Mouse (Mus musculus): ENCODE measurements around the gene AI467606. TPM values are rescaled to one million over a fixed set of nuclear protein-coding genes. Genes with fewer than 3 reads are reported as not detected.
A peak's percentile ranks its signal among the peaks of the same experiment; 100 is the strongest.
"Not testable (repeated sequence)": the region's sequence is repeated elsewhere in the genome, so short reads cannot be mapped to it uniquely, and the experiment has no call there.

The AI467606 gene
- polyA plus RNA-seq, 1 experiment from 2014 or later: 1.5 TPM

DNA sequence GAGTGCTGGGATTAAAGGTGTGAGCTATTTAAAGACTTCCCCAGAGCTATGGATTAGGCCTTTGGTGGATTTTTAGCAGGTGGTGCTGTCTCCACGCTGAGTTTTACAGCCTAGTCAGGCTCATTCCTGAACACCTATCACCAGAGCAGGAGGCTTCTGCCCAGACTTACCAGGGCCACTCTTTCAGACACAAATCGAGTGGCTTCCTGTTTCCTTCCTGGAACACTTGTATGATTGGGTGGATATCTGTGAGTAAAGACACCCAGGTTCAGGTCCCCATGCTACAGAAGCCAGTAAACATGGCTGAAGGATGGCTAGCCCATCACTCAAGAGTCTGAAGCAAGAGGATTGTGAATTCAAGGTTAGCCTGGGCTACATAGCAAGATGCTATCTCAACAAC lies 8.2 kb upstream of the AI467606 start:
- H3K9me3 ChIP-seq: no peaks in the 10 kb centered on the region
- no peak for ATAC-seq
- H3K27me3 ChIP-seq: no peaks in the 10 kb centered on the region
- no peak overlapping the region for H3K9ac ChIP-seq (replicated peaks)
- 65% methylated on average over 2 of the region's 2 CpGs for WGBS
- H3K36me3 ChIP-seq: no peaks in the 10 kb centered on the region
- no peak overlapping the region for H3K4me3 ChIP-seq (replicated peaks)
- no peak overlapping the region for H3K4me2 ChIP-seq (replicated peaks)
- no peak overlapping the region for H3K27ac ChIP-seq
- no peaks in the 10 kb centered on the region for H3K4me1 ChIP-seq (replicated peaks)

DNA sequence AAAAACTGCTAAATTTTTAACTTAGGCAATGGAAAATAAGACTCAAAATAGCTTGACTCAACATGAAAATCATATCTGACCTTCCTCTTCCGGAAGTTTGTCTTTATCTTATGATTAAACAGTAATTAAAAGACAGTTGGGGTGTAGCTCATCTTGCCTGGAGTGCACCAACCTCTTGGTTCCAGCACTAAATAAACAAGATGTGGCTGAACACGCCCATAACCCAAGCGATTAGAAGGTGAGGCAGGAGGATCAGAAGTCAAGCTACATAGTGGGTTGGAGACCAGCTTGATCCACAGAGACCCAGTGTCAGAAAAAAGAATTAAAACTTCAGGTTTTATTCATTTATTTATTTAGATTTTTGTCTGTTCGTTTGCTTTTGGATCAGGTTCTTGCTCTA lies 7.5 kb upstream of the AI467606 start:
- no peak for ATAC-seq
- Histone ChIP-seq H3K9ac (replicated peaks) (no peak overlapping the region), H3K9me3 (no peaks in the 10 kb centered on the region), H3K36me3 (no peaks in the 10 kb centered on the region), H3K27ac (no peak overlapping the region), H3K4me2 (replicated peaks) (no peak overlapping the region), H3K27me3 (no peaks in the 10 kb centered on the region), H3K4me1 (replicated peaks) (peaks cover under 1% of the 10 kb centered on the region), H3K4me3 (replicated peaks) (no peak overlapping the region)
- 89% methylated on average over 4 of the region's 4 CpGs for WGBS

DNA sequence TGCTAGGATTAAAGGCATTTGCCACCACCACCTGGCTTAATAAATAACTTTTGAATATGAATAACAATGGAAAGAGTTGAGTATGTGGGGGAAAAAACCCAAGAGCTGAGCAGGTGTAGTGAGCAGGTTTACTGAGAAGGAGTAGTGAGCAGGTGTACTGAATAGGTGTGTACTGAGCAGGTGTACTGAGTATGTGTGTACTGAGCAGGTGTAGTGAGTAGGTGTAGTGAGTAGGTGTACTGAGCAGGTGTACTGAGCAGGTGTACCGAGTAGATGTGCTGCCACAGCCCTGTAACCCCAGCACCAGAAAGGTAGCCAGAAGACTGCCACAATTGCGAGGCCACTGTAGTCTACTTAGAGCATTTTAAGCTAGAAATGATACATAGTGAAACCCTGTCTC lies 6.4 kb upstream of the AI467606 start:
- H3K4me2 ChIP-seq (replicated peaks): no peak overlapping the region
- 85% methylated on average over 2 of the region's 2 CpGs for WGBS
- no peak overlapping the region for H3K4me3 ChIP-seq (replicated peaks)
- H3K27me3 ChIP-seq: no peaks in the 10 kb centered on the region
- ATAC-seq: no peak
- no peaks in the 10 kb centered on the region for H3K9me3 ChIP-seq
- no peak overlapping the region for H3K9ac ChIP-seq (replicated peaks)
- H3K36me3 ChIP-seq: no peaks in the 10 kb centered on the region
- H3K4me1 ChIP-seq (replicated peaks): peaks cover 9% of the 10 kb centered on the region
- no peak overlapping the region for H3K27ac ChIP-seq

DNA sequence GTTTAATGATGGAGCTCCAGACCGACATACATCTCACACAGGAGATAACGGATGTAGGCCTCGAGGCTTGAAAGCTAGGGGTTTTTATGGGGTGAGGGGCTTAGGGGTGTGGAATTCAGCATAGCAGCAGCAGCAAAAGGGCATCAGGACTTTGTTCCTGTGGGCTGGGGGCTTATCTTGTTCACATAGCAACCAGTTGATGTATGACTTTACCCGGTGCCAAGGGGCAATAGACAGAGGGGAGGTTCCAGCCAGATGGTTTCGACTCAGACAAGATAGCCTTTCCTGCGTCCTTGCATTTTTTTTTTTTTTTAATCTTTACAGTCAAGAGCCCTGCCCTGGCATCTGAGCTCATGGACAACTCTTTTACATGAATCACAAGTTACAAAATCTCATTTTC lies 5.4 kb upstream of the AI467606 start:
- not testable (repeated sequence) for H3K9ac ChIP-seq (replicated peaks); H3K9me3 ChIP-seq; H3K4me1 ChIP-seq (replicated peaks); H3K27me3 ChIP-seq; H3K4me2 ChIP-seq (replicated peaks); ATAC-seq; H3K36me3 ChIP-seq; H3K4me3 ChIP-seq (replicated peaks); H3K27ac ChIP-seq
- WGBS: 81% methylated on average over 6 of the region's 6 CpGs

DNA sequence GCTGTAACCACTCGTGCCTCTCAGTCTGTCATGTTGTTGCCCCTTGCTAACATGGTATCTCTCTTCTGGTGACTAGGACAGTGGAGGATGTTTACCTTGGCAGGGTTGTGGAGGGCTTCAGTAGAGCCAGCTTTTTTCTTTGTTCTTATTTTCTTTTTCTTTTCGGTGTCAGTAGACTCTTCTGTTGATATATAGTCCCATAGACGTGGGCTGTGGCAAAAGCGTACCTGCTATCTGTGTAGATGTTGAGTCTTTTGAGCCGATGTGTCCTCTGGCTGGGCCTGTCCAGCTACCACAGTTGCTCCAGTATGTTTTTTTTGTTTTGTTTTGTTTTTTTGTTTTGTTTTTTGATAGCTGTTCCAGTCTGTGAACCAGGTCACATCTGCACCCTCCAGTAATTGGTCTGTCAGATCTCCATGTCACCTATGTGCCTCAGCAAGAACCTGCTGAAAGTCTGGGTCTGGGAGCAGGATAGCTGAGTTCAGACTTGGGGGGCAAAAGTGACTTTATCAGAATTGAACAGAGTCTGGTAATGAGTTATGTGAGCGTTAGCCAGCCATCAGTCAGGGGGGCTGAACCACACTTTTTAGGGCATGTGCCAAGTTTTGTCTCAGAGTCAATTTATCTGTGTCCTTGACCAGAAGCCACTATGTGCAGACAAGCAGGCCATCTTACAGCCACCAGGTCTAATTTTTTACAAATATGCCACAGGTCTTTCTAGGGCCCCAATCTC lies 3.7 kb upstream of the AI467606 start, which contains the start of gene Zg16:
Gene Zg16, minus strand, starts transcription at position 51 of the 733 bp plus-strand sequence.
- H3K27ac ChIP-seq; H3K9me3 ChIP-seq; H3K36me3 ChIP-seq; H3K4me1 ChIP-seq (replicated peaks); H3K4me2 ChIP-seq (replicated peaks); H3K9ac ChIP-seq (replicated peaks); H3K27me3 ChIP-seq; ATAC-seq; H3K4me3 ChIP-seq (replicated peaks): not testable (repeated sequence)
- WGBS: 88% methylated on average over 6 of the region's 6 CpGs

DNA sequence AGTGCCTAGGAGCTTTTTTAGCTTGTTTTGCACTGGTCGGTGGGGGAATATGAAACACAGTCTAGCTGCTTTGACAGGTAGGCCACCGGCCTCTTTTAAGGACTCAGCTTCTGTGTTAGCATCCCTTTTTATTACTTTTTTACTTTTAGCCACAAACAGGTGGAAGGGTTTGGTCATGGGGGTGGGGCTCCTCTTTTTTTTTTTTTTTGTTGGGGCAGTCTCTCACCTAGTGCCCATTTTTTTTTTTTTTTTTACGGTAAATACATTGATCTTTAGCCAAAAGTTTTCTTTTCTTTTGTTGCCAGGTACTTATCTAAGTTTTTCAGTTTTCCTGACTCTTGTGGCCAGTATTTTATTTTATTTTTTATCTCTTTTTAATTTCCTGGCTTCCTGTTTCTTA lies 3.1 kb upstream of the AI467606 start:
- H3K4me1 ChIP-seq (replicated peaks): peaks cover 9% of the 10 kb centered on the region
- 92% methylated on average over 3 of the region's 3 CpGs for WGBS
- no peak overlapping the region for H3K27ac ChIP-seq
- H3K4me3 ChIP-seq (replicated peaks): no peak overlapping the region
- H3K9me3 ChIP-seq: no peaks in the 10 kb centered on the region
- no peaks in the 10 kb centered on the region for H3K36me3 ChIP-seq
- H3K9ac ChIP-seq (replicated peaks): no peak overlapping the region
- no peak overlapping the region for H3K4me2 ChIP-seq (replicated peaks)
- ATAC-seq: no peak
- no peaks in the 10 kb centered on the region for H3K27me3 ChIP-seq

DNA sequence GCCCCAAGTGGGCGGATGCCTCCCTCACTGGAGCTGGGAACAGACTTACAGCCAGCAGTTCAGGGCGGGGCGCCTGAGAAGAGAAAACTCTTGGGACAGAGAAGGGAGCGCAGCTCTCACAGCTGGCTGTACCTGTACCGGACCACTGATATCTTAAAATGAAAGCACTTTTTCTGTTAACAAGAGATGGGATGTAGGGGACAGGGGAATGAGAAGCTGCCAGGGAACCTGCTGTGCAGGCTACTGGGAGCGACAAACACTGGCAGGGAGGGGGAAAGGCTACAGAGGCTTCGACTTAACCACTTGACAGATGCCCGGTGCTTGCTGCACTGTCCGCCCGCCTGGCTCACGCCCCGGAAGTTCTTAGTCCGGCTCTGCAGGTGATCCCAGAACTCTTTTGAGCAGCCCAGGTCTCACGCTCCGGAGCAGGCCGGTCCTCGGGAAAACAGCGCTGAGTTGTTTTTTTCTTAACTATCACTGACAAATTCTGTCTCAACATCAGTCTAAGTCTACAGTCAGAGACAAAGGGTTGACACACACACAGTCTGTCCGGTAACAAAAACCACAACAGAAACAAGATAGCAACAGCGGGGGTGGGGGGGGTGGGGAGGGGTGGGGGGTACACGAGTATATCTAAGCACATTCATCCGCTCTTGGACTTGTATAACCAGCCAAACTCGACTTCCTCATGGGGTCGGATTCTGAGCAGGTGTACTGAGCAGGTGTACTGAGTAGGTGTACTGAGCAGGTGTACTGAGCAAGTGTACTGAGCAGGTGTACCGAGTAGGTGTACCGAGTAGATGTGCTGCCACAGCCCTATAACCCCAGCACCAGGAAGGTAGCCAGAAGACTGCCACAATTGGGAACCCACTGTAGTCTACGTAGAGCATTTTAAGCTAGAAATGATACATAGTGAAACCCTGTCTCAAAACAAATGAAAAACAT lies 2.0 kb upstream of the AI467606 start:
- Histone ChIP-seq H3K9ac (replicated peaks) (peak overlapping the region; percentile 53; the same call in 1 of the 2 replicates), H3K9me3 (no peaks in the 10 kb centered on the region)
- 22% methylated on average over 27 of the region's 27 CpGs for WGBS

DNA sequence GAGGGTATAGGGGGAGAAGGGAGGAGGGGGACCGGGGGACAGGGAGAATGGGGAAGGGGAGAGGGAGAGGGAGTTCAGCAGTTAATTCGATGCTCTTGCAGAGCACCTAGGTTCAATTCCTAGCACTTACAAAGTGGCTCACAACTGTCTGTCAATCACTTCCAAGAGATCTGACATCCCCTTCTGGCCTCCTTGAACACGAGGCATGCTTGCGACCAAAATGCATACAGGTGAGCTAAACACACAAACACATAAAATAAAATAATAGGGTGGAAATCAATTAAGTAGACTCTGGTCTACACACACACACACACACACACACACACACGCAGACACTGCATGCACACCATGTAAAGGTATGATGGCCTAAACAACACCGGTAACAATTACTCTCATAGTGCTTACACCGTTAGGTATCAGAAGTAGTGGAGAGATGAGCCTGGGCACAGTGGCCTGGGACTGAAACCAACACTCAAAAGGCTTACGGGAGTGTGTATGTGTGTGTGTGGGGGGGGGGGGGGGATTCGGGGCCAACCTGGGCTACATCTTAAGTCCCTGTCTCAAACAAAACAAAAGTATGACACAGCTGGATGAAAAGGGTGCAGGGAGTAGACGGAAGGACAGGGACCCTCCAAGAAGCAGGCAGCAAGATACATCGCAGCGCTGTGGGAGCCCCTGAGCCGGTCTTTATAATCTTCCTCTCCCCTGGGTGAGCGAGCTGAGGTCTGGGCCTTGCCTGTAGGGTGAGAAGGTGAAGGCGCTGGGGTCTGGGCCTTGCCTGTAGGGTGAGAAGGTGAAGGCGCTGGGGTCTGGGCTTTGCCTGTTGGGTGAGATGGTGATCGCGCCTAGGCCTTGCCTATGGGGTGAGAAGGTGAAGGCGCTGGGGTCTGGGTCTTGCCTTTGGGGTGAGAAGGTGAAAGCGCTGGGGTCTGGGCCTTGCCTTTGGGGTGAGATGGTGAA lies 725 bp upstream of the AI467606 start:
- WGBS: 83% methylated on average over 20 of the region's 20 CpGs
- no peak overlapping the region for H3K9ac ChIP-seq (replicated peaks)
- H3K4me2 ChIP-seq (replicated peaks): no peak overlapping the region
- no peaks in the 10 kb centered on the region for H3K9me3 ChIP-seq
- H3K27ac ChIP-seq: no peak overlapping the region
- H3K27me3 ChIP-seq: no peaks in the 10 kb centered on the region
- no peak for ATAC-seq
- no peaks in the 10 kb centered on the region for H3K36me3 ChIP-seq
- H3K4me1 ChIP-seq (replicated peaks): peaks cover 9% of the 10 kb centered on the region
- no peak overlapping the region for H3K4me3 ChIP-seq (replicated peaks)

More for the DNA sequence above, 2.0 kb upstream of the AI467606 start:
- Histone ChIP-seq H3K27ac (no peak overlapping the region), H3K4me2 (replicated peaks) (peak overlapping the region; percentile 47), H3K4me1 (replicated peaks) (peaks cover 9% of the 10 kb centered on the region), H3K27me3 (no peaks in the 10 kb centered on the region), H3K36me3 (no peaks in the 10 kb centered on the region), H3K4me3 (replicated peaks) (peak overlapping the region; percentile 21)
- ATAC-seq: no peak

DNA sequence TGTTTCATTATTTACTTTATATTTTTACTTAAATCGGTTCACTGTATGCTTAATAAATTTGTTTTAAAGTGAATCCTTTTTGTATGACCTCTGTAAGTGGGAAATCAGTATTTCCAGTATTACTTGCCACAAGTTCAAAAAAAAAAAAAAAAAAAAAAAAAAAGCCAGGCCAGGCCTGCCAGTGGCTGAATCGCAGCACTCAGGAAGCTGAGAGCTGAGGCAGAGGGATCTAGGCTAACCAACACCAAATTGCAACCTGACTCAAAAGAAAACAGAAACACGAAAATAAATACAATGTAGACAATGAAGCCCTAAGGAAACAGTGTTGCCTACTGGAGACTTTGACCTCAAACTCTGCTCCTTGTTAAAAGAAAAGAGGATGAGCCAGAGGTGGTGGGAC lies 2.8 kb downstream of the AI467606 start:
- Histone ChIP-seq H3K27ac (no peak overlapping the region), H3K9me3 (no peaks in the 10 kb centered on the region), H3K36me3 (no peaks in the 10 kb centered on the region), H3K4me3 (replicated peaks) (no peak overlapping the region), H3K27me3 (no peaks in the 10 kb centered on the region), H3K9ac (replicated peaks) (no peak overlapping the region), H3K4me2 (replicated peaks) (no peak overlapping the region), H3K4me1 (replicated peaks) (peaks cover 6% of the 10 kb centered on the region)
- 88% methylated on average over 3 of the region's 3 CpGs for WGBS
- ATAC-seq: no peak

DNA sequence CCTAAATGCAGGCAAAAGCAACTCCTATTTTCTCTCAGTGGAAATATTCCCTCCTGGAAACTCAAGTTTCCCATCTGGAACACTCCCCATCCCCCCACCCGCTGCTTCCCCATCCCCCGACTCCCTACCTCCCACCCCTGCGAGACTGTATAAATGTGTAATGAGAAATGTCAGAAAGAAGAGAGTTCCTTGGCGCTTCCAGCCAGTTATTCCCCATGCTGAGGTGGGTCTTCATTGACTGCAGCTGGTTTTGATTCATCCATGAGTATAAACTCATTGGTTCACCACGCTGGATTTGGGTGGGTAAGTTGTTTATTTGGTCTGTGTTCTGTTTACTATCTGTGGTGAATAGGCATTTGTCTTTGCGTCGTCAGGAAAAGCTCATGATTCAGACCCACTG lies 5.3 kb downstream of the AI467606 start:
- Histone ChIP-seq H3K27me3 (no peaks in the 10 kb centered on the region), H3K4me3 (replicated peaks) (no peak overlapping the region), H3K4me2 (replicated peaks) (no peak overlapping the region), H3K4me1 (replicated peaks) (no peaks in the 10 kb centered on the region), H3K9ac (replicated peaks) (no peak overlapping the region), H3K36me3 (no peaks in the 10 kb centered on the region), H3K9me3 (no peaks in the 10 kb centered on the region), H3K27ac (no peak overlapping the region)
- WGBS: 75% methylated on average over 7 of the region's 7 CpGs
- no peak for ATAC-seq

DNA sequence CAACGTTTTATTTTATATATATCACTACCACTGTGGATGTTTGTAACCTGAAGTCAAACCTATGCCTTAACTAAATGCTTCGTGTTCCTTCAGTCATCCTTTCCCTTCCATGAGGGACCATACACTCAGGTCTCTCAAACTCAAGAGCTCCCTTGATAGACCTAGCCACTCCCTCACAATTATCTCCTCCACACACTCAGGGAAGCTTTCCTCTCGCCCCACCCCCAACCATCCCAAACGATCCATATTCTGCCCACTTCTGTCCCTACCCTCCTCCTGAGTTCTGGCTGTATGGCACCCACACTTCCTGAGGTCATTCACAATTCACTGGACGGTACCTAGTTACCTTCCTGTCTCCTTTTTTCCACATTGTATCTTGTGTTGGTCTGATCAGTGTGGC lies 7.4 kb downstream of the AI467606 start:
- no peak for ATAC-seq
- H3K4me3 ChIP-seq (replicated peaks): no peak overlapping the region
- no peak overlapping the region for H3K9ac ChIP-seq (replicated peaks)
- H3K27ac ChIP-seq: no peak overlapping the region
- no peak overlapping the region for H3K4me2 ChIP-seq (replicated peaks)
- 87% methylated on average over 5 of the region's 5 CpGs for WGBS
- H3K9me3 ChIP-seq: no peaks in the 10 kb centered on the region
- no peaks in the 10 kb centered on the region for H3K4me1 ChIP-seq (replicated peaks)
- H3K36me3 ChIP-seq: no peaks in the 10 kb centered on the region
- no peaks in the 10 kb centered on the region for H3K27me3 ChIP-seq
